Mouse (Mus musculus) cerebellum, adult 2 months (tissue): Measurements from ENCODE around the gene Lmod3.

ENCODE experiments used
- CTCF ChIP-seq: fragments of 200-500 bp; IDR thresholded peaks from 2 replicates; pipeline ENCODE4 v1.5.1; 2011; ENCODE audit warnings: low read depth, mild to moderate bottlenecking, control low read depth, low read length, moderate library complexity, borderline replicate concordance; ENCODE audit not compliant: insufficient read depth
- POLR2A ChIP-seq: fragments of 200-500 bp; IDR thresholded peaks from 2 replicates; pipeline ENCODE4 v1.6.1; 2011; ENCODE audit warnings: low read length, control low read depth, borderline replicate concordance; ENCODE audit not compliant: insufficient read depth

DNA sequence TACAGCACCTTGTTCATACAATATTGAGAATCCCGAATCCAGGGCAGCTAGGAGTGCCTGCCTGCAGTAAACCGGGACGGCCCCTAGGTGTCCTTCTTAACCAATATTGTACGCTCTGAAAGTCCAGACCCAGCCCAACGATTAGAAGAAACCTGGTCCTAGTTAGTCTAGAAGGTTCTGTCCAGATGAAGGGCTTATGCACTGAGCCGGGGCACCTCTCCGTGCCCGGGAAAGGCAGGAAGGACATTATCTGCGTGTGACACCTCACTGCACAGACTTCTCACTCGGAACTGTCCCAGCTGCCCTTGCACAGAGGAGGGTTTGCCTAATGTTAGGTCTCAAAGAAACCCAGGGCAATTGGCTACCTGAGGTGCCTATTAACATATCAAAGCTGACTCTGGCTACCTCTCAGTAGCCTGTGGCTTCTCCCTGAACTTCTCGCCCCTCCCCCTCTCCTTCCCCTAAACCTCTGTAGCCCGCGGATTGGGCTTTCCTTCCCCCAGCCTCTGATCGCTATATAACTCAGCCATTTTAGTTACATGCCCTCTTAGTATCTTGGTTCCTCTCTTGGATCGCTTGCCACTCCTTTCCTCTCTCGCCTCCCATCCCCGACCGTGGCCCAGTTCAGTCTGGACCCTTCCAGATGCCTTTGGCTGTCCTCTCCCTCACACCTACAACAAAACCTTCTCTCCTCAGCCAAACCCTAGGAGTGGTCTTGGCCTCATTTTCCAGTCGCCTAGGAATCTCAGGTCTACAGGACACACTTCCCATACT, 25.6 kb upstream of the Lmod3 start:
- TF ChIP-seq CTCF (peak; percentile 86), POLR2A (no peak)
